Mouse (Mus musculus) lung, adult 2 months (tissue): ENCODE measurements around the gene Dbndd2.

Experiments
- CTCF ChIP-seq: fragments of 200-500 bp; IDR thresholded peaks from 2 replicates; pipeline ENCODE4 v1.5.1; 2011; ENCODE audit warnings: mild to moderate bottlenecking, low read length, control low read depth; ENCODE audit not compliant: insufficient read depth
- POLR2A ChIP-seq: fragments of 200-500 bp; IDR thresholded peaks from 2 replicates; pipeline ENCODE4 v1.6.1; 2011; ENCODE audit warnings: low read depth, mild to moderate bottlenecking, control low read depth, low read length, borderline replicate concordance; ENCODE audit errors: extremely low read depth

DNA sequence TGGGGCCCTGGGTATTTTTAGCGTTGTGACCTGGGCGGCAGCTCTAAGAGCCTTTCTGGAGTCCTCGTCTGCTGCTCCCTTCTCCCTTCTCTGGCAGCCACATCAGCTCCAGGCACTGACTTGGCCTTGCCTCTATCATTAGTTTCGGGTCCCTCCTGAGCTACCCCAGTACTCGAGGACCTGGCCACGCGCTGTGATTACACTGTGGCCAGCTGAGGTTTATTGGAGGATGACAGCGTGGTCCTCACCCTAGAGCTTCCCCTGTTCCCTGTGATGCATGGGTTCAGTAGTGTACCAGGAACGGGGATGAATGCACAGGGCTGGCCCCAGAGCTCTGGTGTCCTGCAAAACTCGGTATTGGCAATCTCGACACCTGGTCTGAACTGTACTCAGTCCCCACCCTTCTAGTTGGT is 1.2 kb downstream of the Dbndd2 start:
- no peak for TF ChIP-seq POLR2A
- no peak for TF ChIP-seq CTCF
